Mouse (Mus musculus): Measurements from ENCODE around the gene Zfp503.

Zfp503 gene

DNA sequence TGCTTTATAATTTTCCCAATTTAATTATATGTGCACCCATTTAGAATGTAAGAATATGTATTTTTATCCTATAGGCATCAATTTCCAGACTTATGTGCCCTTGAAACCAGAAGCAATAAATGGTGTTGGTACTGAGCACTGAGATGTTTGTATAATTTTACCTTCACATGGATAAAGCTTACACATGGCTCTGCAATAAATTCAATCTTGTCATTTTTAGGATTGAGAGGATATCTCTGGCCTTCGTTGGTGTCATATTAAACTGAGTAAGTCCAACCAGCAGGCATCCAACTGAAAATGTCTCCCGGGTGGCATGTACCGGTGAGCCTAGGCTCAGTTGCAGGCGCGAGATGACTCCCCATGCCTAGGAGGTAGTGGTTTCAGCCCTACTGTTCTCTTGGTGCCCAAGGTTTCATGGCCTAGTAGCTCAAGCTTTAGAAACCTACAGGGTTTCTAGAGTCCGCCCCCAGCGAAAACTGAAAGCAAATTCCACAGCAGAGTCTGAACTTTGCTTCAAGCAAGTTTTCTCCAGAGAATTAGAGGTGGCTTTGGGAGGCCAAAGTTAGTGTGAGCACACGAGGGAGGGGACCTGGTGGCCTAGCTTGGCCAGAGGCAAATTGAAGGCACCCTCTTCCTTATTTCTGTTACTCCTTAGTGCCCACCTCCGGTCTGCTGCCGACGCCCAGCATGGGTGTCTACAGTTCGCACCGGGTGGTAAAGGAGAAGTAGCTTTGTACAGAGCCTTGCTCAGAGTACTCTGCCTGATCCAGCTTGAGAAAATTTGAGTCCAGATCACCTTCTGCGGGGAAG, 4.1 kb upstream of the Zfp503 start:
- DNase-seq (ENCODE audit: low spot score) = peak; percentile 63

DNA sequence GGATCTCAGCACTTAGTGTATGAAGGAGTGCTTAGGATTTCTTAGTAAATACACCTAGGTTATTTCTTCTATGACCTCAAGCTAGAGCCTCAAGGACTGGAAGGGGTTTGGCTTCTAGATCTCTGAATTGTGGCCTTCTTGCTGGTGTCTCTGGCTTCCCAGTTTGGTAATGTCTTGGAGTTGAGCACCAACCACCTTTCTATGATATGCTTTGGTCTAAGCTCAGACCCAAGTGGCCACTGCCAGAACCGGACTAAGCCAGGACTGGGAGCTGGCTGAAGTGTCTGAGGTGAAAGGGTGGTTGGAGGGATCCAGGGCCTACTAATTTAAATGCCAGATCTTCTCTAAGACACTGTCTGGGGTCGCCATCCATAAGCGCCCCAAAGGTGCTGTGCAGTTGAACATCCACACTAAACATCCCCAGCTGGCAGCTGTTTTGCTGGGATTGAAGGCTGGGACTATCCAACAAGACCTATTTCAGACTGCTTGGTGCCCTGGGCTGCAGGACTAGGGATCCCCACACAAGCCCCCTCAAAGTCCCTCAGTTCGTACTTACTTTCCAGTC, 3.0 kb upstream of the Zfp503 start:
- no peak for DNase-seq (ENCODE audit: low spot score)

DNA sequence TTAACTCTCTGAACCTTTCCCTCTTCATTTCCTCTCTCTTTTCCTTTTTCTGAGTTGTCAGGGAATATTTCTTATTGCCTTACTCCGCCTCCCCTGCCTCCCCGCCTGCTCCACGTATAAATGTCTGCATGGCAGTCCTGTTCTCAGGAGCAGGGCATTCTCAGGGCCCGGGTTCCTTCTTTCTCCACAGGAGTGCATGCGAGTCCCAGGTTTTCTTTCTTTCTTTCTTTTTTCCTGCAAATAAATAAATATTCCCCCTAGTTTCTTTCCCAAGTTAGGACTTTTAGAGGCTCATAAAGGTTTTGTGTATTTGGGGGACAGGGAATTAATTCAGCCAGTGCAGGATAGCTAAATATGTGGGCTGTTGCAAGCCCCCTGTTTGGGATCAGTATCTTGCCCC, 2.5 kb upstream of the Zfp503 start:
- DNase-seq (ENCODE audit: low spot score) = no peak

DNA sequence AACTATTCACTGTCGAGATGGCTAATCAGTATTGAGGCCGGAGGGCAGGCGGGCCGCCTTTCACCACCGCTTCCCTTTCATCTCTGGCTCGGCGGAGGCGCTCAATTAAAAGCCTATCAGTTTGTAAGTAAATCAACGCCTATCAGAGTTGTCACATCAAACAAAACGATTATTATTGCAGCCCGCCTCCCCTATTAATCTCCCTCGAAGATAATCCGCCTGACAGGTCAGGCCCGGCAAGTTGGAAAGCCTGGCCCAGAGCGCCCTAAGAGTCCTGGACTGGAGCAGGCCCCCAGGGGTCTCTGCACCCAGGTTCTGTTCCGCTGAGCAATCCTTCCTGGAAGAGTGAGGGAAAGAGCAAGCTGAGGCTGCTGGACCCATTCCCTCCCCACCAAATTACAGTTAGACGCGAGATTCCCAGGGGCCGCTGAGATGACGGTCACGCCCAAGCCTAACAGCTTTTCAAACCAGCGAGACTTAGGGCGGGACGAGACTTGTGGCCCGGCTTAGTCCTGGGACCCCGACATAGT, 1.9 kb upstream of the Zfp503 start:
- no peak for DNase-seq (ENCODE audit: low spot score)

DNA sequence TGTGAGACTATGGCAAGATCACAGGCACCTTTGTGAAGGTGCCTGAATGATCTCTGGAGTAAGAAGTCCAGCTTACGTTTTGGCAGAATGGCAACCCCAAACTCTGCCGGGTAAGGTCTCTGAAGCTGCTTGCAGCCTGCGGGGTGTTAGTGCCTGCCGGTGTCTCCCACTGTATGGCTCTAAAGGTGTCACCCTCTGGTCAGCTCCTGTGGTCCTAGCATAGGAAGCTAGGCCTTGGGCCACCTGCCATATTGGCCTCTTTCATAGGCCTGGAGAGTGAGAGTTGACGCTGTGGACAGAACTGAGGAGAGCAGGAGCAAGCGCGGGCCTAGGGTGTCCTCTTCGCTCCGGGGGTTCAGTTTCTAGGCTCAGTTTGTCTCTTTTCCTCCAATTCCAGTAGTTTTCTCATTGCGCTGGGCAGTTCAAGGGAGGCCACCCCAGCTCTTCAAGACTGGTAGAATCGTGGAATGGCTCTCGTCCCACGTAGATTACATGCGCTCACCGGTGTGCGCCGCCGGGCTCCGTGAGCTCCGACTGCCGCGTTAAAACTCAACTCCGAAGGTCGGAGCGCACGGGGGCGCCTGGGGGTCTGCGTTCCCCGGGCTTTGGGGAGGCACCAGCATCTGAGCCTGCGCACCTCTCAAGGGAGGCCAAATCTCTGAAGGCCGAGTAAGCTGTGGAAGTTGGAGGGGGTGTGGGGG, 1.1 kb upstream of the Zfp503 start:
- no peak for DNase-seq (ENCODE audit: low spot score)

DNA sequence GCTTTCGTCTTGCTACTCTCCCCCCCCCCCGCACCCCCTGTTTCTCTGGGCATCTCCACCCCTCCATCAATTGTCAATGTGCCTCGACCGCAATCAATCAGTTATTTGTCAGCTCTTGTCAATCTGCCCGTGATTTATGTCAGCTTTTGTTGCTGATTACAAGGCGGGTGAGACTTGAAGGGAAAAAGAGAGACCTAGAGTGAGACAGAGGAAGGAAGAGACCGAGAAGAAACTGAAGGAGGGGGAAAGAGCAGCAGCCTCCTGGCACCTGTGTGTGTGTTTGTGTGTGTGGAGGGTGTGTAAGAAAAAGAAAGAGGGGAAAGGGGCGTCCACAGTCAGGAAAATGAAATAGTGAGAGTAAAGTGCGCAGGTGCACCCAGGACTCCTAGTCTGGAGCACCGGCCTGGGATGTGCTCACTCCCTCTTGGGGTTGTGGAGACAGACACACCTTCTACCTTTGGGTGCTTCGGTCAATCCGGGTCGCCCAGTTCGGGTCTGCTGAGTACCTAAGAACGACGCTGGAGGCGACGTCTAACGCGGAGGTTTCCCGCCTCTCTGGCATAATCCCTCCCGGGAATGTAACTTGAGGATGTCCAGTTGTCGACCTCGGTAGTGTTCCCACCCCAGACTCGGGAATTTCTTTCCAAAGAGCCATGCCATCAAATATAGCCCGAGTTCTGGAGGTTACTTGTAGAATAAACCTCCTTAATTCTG, 667 bp downstream of the Zfp503 start:
- DNase-seq (ENCODE audit: low spot score) = no peak

DNA sequence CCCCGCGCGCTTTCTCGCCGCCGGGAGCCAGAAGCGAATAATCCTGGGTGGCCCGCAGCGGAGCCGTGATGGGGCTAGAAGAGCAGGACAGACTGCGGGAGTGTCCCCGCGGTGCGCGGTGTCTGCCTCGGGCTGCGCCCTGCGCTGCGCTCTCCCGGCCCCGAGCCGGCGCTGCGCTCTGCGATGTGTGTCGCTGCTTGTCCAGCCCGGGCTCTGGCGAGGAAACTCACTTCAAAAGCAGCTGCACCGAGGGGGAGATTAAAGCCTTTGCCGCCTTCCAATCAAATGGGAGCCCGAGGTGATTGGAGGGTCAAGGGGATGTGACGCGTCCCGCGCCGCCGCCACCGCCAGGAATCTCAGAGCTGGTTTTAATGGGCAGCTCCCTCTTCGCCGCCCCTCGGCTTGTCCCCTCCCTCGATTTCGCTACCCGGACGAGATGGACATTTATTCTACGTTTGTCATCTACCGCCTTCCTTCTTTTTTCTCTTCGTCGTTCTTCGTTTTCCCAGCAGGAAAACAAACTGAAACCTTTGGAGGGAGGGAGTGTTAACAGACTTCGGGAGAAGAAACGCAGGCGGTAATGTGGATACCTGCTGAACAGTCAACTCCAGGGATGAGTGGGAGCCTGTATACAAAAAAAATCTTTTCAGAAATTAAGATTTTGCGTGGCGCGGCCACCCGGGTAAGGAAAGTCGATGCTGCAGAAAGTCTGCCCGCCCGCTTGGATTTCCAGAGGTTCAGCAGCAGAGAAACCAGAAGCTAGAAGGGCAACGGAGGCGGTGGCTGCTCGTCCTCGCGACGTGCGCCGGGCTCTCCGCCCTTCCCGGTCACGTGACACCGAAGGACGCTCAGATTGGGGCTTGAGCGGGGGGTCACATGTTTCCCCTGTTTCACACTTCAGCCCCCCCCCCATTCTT, 1.5 kb downstream of the Zfp503 start:
- peak; percentile 88 for DNase-seq (ENCODE audit: low spot score)

DNA sequence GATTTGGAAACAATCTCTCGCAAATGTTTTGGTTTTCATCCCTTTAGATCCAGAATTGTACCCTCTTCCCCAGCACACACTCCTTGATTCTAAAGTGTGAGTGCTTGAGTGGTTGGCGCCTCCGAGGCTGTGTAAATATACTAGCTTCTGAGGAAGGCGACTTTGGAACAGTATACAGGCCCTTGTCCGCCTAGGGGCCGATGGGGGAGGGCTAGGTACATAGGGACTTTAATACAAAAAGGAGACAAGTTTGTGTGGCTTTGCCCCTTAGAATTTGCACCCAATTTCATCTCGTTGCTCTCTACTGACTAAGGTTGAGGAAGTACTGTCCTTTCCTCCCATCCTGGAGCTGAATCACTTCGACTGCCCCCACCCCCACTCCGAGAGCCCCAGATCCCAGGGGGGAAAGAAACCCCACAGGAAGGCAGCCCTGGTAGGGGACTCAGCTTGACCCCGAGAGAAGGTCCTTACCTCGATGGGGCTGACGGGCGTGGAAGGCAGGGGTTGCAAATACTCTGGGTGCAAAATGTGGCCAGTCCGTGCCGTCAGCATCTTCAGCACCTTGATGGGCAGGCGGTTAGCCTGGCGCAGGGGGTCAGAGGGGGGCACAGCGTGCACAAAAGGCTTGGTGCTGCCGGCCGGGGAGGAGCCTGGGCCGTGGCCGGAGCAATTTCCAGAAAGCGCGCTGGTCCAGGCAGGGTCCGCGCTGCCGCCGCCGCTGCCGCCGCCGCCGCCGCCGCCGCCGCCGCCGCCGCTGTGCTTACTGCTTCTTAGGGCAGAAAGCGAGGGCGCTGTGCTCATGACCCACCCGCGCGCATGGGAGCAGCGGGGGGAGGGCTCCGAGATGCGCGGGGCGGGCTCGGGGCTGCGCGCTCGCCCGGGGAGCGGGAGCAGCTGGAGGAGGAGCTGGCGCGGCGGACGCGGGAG, 2.4 kb downstream of the Zfp503 start:
- peak; percentile 50 for DNase-seq (ENCODE audit: low spot score)

DNA sequence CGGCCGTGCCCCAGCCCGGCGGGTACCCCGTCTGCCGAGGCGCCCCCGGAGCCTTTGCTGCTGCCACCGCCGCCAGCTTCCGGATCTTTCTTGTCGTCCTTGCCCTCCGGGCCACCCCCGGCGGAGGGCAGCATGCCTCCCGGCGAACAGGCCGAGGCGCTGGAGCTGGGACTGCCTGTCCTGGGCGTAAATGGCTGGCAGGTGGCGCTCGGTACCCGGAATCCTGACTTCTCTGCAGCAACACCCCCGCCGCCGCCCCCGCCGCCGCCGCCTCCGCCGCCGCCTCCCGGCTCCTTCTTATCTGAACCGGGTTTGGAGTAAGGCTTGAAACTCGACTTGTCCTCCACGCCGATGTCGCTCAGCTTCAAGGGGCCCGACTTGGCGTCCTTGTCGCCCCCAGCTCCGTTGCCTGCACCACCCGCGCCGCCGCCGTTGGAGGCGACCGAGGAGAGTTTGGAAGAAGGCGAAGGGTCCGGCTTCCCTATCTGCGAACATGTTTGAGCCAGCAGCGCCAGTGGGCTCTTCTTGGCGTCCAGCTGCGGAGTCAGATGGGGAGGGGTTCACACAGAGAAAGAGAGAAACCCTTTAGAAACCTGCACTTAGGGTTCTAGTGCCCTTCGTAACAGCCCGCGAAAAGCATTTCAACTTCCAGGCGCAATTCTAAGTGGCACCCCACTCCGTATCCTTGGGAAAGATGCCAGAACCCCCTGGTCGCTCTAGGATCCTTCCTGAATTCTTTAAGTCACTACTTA, 3.2 kb downstream of the Zfp503 start:
- DNase-seq (ENCODE audit: low spot score) = peak; percentile 80

DNA sequence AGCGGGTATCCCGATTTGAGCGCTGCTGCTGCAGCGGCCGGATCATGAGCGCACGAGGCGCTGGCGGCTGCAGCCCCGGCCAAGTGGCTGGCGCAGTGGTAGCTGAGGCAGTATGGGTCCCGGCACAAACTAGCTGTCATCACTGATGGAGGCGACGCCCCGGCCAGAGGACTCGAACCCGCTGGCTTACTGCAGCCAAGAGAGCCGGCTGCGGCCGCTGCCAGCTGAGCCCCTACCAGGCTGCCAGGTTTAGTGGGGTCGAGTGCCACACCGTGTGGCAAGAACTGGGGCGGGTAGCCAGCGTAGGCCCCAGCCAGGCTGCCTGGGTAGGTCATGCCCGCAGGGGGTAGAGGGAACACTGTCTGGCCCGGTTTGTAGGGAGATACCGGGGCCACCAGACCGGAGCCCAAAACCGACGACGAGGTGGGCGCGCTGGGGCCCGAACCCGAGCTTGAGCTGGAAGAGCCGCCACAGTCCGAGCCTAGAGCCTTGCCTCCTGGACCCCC, 3.9 kb downstream of the Zfp503 start:
- peak; percentile 16 for DNase-seq (ENCODE audit: low spot score)

DNA sequence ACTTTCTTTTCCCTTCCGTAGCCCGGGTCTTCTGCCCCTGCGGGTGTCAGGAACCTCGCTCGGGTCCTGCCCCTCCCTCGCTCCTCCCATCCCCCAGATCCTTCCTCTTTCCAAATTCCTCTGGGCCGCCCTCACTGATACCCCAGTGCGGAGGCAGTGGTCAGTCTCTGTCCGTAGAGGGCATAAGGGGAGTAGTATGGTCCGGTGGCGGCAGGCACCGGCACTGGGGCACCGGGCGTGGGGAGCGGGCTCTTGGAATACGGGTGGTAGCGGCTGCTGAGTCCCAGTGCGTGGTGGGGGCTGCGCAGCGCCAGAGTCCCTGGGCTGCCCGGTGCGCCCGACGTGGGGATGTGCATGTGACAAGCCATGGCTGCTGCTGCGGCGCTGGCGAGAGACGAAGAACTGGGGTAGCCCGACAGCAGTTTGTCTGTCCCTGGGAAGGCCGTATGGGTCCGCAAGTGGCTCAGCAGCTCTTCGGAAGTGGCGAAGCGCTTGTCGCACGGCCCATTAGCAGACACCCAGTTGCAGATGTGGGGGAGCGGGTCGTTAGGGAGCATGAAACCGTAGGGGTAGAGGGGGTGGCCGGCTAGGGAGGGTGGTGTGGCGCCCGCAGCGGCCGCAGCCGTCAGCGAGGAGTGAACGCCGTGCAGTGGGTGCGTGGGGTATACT, 4.5 kb downstream of the Zfp503 start:
- DNase-seq (ENCODE audit: low spot score) = peak; percentile 13

DNA sequence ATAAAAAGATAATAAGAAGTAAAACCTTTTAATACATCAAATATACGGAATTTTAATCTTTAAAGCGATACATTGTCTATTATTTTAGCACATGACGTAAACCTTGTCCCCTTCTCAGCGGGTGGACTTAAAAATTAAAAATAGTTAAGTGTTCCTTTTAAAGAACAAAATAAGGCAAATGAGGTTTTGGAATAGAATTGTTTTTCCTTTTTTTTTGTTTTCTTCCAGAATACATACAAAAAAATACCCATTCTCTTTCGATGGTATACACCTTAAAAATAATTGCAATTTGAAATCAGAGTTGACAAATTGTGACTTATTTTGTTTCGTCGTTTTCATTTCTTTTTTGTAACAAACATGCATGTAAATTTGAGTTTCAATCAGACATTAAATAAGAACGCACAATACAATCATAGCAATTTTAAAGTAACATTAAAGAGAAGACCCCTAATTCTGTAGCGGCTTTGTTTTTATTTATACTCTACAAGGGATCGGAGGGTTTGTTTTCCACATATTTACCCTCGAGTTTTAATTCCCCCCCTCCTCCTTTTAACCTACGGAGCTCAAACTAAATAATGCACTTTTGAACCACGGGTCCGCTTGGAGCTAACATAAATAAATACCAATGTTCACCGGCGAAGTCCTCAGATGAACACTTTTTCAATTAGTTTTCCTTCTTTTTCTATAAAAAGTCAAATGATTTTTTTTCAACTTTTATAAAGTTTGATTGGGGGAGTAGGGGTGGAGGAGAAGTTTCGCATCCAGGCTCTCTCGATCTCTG, 5.3 kb downstream of the Zfp503 start:
- DNase-seq (ENCODE audit: low spot score) = no peak

DNA sequence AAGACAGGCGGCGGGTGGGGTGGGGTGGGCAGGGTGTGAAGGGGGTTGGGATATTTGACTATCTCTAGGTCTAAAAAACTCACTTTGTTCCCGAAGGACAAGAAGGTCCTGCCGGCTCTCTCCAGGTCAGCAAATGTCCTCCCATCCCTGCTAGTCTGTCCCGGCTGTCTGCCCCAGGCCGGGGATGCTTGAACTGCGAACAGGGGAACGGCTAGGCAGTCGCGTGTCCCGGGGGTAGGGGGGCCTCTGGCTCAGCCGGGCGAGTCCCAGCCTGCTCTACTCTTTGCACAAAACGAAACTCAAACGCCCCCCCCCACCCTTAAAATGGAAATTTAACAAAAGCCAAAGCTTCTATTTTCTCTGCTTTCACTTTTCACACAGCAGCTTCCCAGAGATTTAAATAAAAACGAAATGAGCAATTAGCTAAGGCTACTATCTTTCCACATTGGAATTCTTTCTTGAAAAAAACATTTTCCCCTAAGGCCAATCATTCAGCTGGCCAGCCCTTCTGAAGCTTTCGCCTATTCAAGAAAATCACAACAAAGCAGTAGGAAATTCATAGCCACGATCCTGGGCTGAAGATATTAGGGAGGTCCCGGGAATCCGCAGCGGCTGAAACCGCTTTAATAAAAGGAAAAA, 6.0 kb downstream of the Zfp503 start:
- DNase-seq (ENCODE audit: low spot score) = peak; percentile 19

DNA sequence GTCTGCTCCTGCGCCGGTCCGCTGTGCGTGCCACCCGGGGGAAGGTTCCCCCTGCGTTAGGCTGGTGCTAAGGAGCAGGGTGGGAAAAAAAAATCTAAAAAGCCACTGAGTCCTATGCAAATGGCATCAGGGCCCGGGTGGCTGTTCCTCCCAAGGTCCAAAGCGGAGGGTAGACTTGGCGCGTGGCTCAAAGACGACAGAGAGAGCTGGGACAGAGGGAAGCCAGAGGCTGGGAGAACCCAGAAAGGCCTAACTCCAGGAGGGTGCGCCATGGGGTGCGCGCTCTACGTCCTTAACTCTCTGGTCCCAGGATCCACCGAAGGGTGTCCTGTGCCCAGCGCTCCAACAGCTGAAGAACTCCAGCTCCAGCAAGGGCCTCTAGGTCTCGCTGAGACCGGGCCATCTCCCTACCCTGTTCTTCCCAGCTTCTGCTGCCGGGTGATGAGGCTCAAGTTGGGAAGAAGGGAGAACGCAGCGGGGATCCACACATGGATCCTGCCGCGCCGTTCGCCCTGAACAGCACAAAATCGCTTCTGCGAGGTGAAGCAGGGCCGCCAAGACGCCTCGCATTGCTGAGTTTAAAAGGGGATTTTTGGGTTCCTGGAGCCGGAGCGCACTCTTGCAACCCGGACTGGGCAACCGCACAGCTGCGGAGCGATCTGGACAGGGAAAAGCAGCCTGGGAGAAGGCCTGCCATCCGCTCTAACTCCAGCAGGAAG, 6.7 kb downstream of the Zfp503 start:
- DNase-seq (ENCODE audit: low spot score) = no peak

DNA sequence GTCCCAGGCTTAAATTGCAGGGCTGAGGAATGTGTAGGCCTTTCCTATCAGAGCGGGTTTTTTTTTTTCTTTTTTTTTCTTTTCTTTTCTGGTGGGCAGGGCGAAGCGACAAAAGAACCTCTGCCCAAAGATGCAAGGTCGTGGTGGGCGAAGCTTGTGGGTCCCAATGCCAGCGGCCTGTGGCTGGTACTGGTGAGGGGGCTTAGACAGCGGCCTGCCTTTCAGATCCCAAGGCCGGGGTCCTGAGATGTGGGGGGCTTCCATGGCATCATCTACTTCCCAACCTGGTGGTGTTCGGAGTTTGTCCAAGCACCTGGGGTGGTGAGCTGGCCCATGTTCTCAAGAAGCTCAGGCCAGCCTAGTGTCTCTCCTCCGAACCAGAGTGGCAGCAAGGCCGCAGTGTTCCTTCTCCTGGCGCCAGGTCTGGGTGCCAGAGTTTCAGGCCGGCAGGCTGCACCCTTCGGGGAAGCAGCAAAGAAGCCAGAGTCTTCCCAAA, 7.3 kb downstream of the Zfp503 start:
- DNase-seq (ENCODE audit: low spot score) = no peak

DNA sequence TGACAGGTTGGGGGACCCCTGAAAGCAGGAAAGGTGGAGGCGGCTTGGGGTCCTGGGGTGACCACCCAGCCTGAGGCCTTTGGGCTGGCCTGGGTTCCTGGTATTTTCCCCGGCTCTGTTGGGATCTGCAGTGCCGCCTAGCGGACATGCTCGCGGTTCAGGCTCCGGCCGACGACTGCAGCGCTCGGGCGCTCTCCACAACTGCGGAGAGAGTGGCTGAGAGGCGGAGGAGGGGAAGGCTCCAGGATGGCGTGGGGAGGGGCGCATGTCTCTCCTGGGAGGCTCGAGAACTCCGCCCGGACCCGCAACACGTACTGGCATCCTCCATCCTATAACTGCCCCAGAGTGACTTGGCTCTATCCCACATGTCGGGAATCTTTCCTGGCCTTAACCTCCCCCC, 7.9 kb downstream of the Zfp503 start:
- no peak for DNase-seq (ENCODE audit: low spot score)
